Mouse (Mus musculus) thymus, adult 2 months (tissue): ENCODE data around the gene Slc25a22.

Experiments used
- CTCF ChIP-seq: fragments of 200-500 bp; IDR thresholded peaks from 2 replicates; pipeline ENCODE4 v1.5.1; 2012; ENCODE audit warnings: mild to moderate bottlenecking, control low read depth, low read length, moderate library complexity, borderline replicate concordance; ENCODE audit not compliant: control insufficient read depth, poor library complexity, insufficient read depth; ENCODE audit errors: extremely low read depth
- POLR2A ChIP-seq: fragments of 200-500 bp; IDR thresholded peaks from 2 replicates; pipeline ENCODE4 v1.6.1; 2012; ENCODE audit warnings: mild to moderate bottlenecking, low read length, control low read depth, moderate library complexity; ENCODE audit not compliant: control insufficient read depth, poor library complexity, insufficient read depth; ENCODE audit errors: extremely low read depth

- TF ChIP-seq POLR2A (no peak), CTCF (no peak)
Measured at GRCm38 (mm10) chr7:141439811-141440210, 2.1 kb upstream of the Slc25a22 start.
